ENCODE assay signal across 16 mouse cellular contexts in genomic region chr17:30304766-30305165, GRCm38 (mm10).
"Had no signal": no experiment of that assay in that cellular context is flagged by ENCODE, and none has a peak within 500 bp of the region (broad histone marks: within the 10 kb centered on the region; RNA-seq: fewer than 3 reads in every experiment).

No protein-coding gene starts in this region.

- H3K27me3 ChIP-seq: kidney, embryonic 15.5 days; liver, embryonic 13.5 days; neural tube, embryonic 12.5 days; stomach, embryonic 15.5 days had no signal

- H3K4me3 ChIP-seq: kidney, embryonic 15.5 days; liver, embryonic 13.5 days; neural tube, embryonic 12.5 days; stomach, embryonic 15.5 days had no signal

- H3K4me2 ChIP-seq: kidney, embryonic 15.5 days; liver, embryonic 13.5 days; neural tube, embryonic 12.5 days; stomach, embryonic 15.5 days had no signal

- ATAC-seq: midbrain, embryonic 16.5 days had no signal

- H3K9me3 ChIP-seq: kidney, embryonic 15.5 days; liver, embryonic 13.5 days; neural tube, embryonic 12.5 days; stomach, embryonic 15.5 days had no signal

- H3K4me1 ChIP-seq: liver, embryonic 13.5 days had no signal

- H3K27ac ChIP-seq: kidney, embryonic 15.5 days; liver, embryonic 13.5 days; neural tube, embryonic 12.5 days; stomach, embryonic 15.5 days had no signal

- DNase-seq: kidney, adult 11 months; kidney, adult 8-10 months; kidney, postnatal 10 days; kidney, postnatal 36 days; liver, embryonic 13.5 days; lung, adult 2 months; lung, postnatal 14 days; lung, postnatal 4 days; retina, postnatal 1 day; right cerebral cortex, postnatal 25 days; spleen, adult 18-20 months; thymus, postnatal 25 days had no signal

- H3K36me3 ChIP-seq: kidney, embryonic 15.5 days; liver, embryonic 13.5 days; neural tube, embryonic 12.5 days; stomach, embryonic 15.5 days had no signal

- H3K9ac ChIP-seq: kidney, embryonic 15.5 days; liver, embryonic 13.5 days; neural tube, embryonic 12.5 days; stomach, embryonic 15.5 days had no signal
